Mouse (Mus musculus): ENCODE results near the gene Epha1. TPM values are rescaled to one million over a fixed set of nuclear protein-coding genes. Genes with fewer than 3 reads are reported as not detected.

Epha1 gene
- total RNA-seq, 2 experiments from 2014 or later, result 0.10 TPM; not detected in 1

- H3K4me3 ChIP-seq, result peak within 1 kb of the TSS; percentile 90
- H3K27ac ChIP-seq, result peak within 1 kb of the TSS; percentile 97
- peak; percentile 96 for DNase-seq
- TF ChIP-seq CTCF (IDR thresholded peaks at IDR 0.05), result peak; percentile 44
- intact Hi-C loops (cut with DNase I), result loop anchor here (1.0 to 2.0 kb wide), 3 partner anchors 23 to 233 kb away; partner anchors contain the start of gene Epha1
These were observed 23.5 kb downstream of the Epha1 start, which contains the start of gene Zyx for GRCm38 (mm10) chr6:42349426-42350020. Gene Zyx, plus strand, starts transcription at chr6:42349630.

- peak overlapping the region; percentile 97 for H3K27ac ChIP-seq
- peak; percentile 86 for DNase-seq
These were observed 24.1 kb downstream of the Epha1 start for GRCm38 (mm10) chr6:42349006-42349425.

DNA sequence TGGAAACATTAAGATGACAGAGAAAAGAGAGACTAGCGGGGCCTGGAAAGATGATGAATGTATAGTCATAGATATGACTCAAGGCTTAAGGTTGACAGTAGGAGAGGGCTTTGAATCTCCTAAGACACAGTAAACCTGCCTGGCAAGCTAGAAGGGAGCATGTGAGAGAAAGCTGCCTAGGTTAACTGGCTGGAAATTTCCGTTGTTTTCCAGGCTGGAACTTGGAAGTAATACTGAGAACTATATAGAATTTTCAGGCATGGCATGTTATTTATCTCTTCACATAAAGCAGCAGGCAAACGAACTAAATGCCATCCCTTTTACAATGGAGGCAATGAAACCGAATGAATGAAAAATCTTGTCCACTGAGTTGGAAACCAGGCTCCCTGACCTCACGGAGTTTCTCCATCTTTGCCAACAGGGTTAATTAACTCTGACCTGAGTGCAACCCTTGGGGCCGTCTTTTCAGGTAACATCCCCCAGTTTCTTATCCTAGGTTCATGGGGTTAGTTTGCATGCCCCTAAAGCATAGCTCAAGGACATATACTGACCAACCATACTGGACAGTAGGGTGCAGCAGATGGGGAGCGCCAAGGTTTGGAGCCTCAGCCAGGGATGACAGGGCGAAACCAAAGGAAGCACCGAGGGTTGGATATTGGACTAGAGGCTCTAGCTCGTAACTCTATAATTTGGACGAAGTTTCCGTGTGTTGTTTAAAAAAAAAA lies 24.6 kb downstream of the Epha1 start:
- no peak for TF ChIP-seq CTCF (IDR thresholded peaks at IDR 0.05)
- peak overlapping the region; percentile 97 for H3K27ac ChIP-seq
- peak overlapping the region; percentile 90 for H3K4me3 ChIP-seq
- DNase-seq, result no peak
- intact Hi-C loops (cut with DNase I), result loop anchor here (2.0 kb wide), 1 partner anchor 234 kb away; no protein-coding TSS in a partner anchor

More at GRCm38 (mm10) chr6:42349006-42349425, 24.1 kb downstream of the Epha1 start:
- H3K4me3 ChIP-seq, result peak overlapping the region; percentile 90
- peak; percentile 83 for TF ChIP-seq CTCF (IDR thresholded peaks at IDR 0.05)
- intact Hi-C loops (cut with DNase I), result loop anchor here (2.0 kb wide), 1 partner anchor 234 kb away; no protein-coding TSS in a partner anchor

GRCm38 (mm10) chr6:42344255-42344654 lies 28.8 kb downstream of the Epha1 start:
- intact Hi-C loops (cut with DNase I), result no loop called here
- Histone ChIP-seq H3K27ac (no peak overlapping the region), H3K4me3 (no peak overlapping the region)
- no peak for TF ChIP-seq CTCF (IDR thresholded peaks at IDR 0.05)
- no peak for DNase-seq

GRCm38 (mm10) chr6:42343361-42344120 lies 29.5 kb downstream of the Epha1 start:
- TF ChIP-seq CTCF (IDR thresholded peaks at IDR 0.05), result no peak
- intact Hi-C loops (cut with DNase I), result no loop called here

DNA sequence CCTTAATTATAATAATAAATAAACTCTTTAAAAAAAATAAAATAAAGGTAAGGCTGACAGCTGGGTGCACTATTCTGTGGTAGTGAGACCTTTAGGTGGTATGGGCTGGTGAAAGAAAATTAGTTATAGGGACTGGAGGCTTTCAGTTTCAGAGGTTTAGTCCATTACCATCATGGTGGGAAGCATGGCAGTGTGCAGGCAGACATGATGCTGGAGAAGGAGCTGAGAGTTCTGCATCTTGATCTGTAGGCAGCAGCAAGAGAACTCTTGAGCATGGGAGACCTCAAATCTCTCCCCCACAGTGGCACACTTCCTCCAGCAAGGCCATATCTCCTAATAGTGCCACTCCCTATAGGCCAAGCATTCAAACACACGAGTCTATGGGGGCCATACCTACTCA lies 30.9 kb downstream of the Epha1 start:
- no peak for TF ChIP-seq CTCF (IDR thresholded peaks at IDR 0.05)
- Histone ChIP-seq H3K27ac (no peak overlapping the region), H3K4me3 (no peak overlapping the region)
- DNase-seq, result no peak
- intact Hi-C loops (cut with DNase I), result no loop called here

More at GRCm38 (mm10) chr6:42343361-42344120, 29.5 kb downstream of the Epha1 start:
- H3K4me3 ChIP-seq, result no peak overlapping the region
- H3K27ac ChIP-seq, result no peak overlapping the region
- DNase-seq, result no peak

- no peak for TF ChIP-seq CTCF (IDR thresholded peaks at IDR 0.05)
These were observed 33.1 kb downstream of the Epha1 start for GRCm38 (mm10) chr6:42339981-42340380.

DNA sequence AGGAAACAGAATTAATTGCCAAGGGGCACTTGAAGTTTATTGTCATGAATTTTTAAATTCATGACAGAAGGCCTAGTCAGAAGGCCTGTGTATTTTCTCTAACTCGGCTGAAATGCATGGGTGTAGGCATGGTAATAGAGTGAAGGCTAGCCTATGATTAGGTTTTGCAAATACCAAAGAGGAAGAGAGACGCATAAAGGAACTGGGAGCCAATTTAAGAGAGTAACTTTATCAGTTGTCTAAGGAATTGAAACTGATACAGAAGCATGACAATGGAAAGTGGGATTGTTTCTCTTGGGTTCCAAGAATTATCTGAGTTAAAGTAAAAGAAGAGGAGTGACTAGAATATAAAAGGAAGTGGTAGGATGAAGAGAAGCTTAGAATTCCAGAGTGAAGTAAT lies 33.9 kb downstream of the Epha1 start:
- H3K27ac ChIP-seq, result no peak overlapping the region
- no peak for DNase-seq
- H3K4me3 ChIP-seq, result no peak overlapping the region
- intact Hi-C loops (cut with DNase I), result no loop called here
- TF ChIP-seq CTCF (IDR thresholded peaks at IDR 0.05), result no peak

More at GRCm38 (mm10) chr6:42339981-42340380, 33.1 kb downstream of the Epha1 start:
- DNase-seq, result no peak
- Histone ChIP-seq H3K27ac (no peak overlapping the region), H3K4me3 (no peak overlapping the region)
- intact Hi-C loops (cut with DNase I), result no loop called here

DNA sequence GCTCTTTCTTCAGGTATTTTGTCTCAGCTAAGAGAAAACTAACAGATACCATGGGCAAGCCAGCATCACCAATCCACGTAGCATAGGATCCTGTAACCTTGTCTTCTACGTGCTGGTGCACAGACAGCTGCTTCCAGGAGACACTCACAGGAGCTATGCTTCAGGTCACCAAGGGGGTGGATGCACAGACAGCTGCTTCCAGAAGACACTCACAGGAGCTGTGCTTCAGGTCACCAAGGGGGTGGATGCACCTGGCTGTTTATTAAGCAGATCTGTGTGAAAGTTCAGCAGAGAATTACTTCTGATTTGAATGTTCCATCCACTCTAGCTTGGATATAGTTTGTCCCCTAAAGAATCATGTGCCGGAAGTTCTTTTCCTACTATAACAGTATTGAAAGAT lies 42.1 kb downstream of the Epha1 start:
- intact Hi-C loops (cut with DNase I), result no loop called here
- H3K4me3 ChIP-seq, result no peak overlapping the region
- DNase-seq, result no peak
- no peak overlapping the region for H3K27ac ChIP-seq
- TF ChIP-seq CTCF (IDR thresholded peaks at IDR 0.05), result no peak

DNA sequence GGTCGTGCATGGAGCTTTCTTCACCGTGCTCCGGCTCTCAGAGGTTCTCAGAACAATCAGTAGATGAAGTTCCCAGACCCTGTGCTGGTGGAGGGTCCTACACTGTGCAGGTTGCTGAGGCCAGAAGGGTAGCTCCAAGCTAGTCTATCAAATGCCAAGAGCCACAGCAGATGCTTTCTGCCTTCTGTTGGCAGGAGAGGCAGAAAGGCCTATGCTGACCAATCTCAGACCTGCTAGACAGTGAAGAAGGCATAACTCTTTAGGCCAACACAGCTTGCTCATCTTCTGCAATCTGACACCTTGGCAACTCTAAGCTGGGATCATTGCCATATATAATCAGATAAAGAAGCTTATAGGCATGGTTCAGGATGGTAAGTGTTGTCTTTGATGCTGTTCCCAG lies 42.9 kb downstream of the Epha1 start:
- intact Hi-C loops (cut with DNase I), result no loop called here
- Histone ChIP-seq H3K27ac (no peak overlapping the region), H3K4me3 (no peak overlapping the region)
- DNase-seq, result no peak
- TF ChIP-seq CTCF (IDR thresholded peaks at IDR 0.05), result no peak

DNA sequence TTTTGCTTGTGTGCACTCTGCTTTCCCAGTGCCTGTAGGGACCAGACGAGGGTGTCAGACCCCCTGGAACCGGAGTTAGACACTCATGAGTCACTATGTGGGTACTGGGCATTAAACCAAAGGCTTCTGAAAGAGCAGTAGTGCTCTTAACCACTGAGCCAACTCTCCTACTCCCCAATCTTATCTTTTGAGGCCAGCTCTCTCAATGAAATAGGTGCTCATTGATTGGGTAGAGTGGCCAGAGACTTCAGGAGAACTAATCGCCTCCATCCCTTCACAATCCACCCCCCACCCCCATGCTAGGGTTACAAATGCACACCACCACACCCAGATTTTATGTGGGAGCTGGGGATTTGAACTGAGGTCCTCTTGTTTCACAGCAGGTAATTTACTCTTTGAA lies 44.3 kb downstream of the Epha1 start:
- no peak for TF ChIP-seq CTCF (IDR thresholded peaks at IDR 0.05)
- H3K27ac ChIP-seq, result no peak overlapping the region
- DNase-seq, result no peak
- intact Hi-C loops (cut with DNase I), result loop anchor here (2.0 kb wide), 1 partner anchor 102 kb away; no protein-coding TSS in a partner anchor
- H3K4me3 ChIP-seq, result no peak overlapping the region

DNA sequence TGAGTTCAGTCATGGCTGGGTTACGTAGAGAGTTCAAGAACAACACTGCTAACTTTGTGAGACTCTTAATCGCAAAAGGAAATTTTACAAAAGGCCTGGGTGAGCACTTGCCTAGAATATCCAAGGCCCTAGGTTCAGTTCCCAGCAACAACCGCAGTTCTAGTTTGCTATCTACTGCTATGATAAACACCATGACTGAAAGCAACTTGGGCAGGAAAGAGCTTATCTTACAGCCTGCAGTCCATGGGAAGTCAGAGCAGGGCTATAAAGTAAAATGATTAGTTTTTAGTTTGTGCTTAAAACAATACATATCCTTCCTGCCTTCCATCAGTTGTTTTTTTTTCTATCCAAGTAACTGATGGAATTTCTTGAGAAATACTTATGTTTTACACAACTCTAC lies 46.6 kb downstream of the Epha1 start:
- H3K27ac ChIP-seq, result no peak overlapping the region
- intact Hi-C loops (cut with DNase I), result no loop called here
- H3K4me3 ChIP-seq, result no peak overlapping the region
- no peak for DNase-seq
- TF ChIP-seq CTCF (IDR thresholded peaks at IDR 0.05), result no peak

DNA sequence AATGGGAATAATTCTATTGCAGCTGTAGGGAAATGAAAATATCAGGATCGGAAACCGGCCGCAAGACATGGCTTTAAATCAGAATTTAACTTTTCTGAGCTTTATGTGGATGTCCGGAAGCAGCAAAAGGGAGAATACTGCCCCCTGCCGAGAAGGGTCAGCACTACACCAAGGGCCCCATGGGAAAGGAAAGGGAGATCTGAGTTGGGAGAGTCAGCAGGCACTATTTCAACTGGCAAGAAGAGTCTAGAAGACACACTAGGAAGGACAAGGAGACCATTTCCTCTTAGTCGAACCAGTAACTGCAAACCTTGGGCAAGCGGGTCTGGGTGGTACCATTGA lies 47.8 kb downstream of the Epha1 start:
- peak; percentile 83 for DNase-seq
- peak; percentile 95 for TF ChIP-seq CTCF (IDR thresholded peaks at IDR 0.05)
- intact Hi-C loops (cut with DNase I), result no loop called here
- peak overlapping the region; percentile 77 for H3K4me3 ChIP-seq
- peak overlapping the region; percentile 56 for H3K27ac ChIP-seq
